Mouse (Mus musculus) erythroblast, embryonic 14.5 days (primary cell): ENCODE measurements around the gene Slbp.

Experiments used
- GATA1 ChIP-seq: IDR thresholded peaks from 2 replicates; pipeline ENCODE4 v1.6.1; 2012; ENCODE audit warnings: low read length, inconsistent platforms, mixed read lengths
- TAL1 ChIP-seq: IDR thresholded peaks from 3 replicates; pipeline ENCODE4 v1.6.1; 2012; ENCODE audit warnings: low read length, inconsistent platforms, mixed read lengths

GRCm38 (mm10) chr5:33609226-33609625 is 43.1 kb downstream of the Slbp start:
- TF ChIP-seq TAL1, result no peak
- no peak for TF ChIP-seq GATA1
